Mouse (Mus musculus) limb, embryonic 13.5 days (tissue): Measurements from ENCODE around the gene Pou2f1. TPM values are rescaled to one million over a fixed set of nuclear protein-coding genes. Genes with fewer than 3 reads are reported as not detected.

ENCODE experiments used
- ATAC-seq: fragments of 200-750 bp; cut with Nextera tagmentation; 2 replicates; pipeline ENCODE4 v1.8.0; 2017; ENCODE audit warnings: low read depth, moderate number of reproducible peaks, moderate TSS enrichment; ENCODE audit not compliant: low FRiP score
- H3K27ac ChIP-seq: fragments of 300-500 bp; sonication (generic); 2 replicates; pipeline ENCODE4 v1.5.1; 2015; ENCODE audit warnings: inconsistent platforms, mild to moderate bottlenecking, moderate library complexity
- H3K27me3 ChIP-seq: fragments of 300-500 bp; sonication (generic); 2 replicates; pipeline ENCODE4 v1.6.1; 2015; ENCODE audit warnings: mild to moderate bottlenecking, inconsistent platforms
- H3K36me3 ChIP-seq: fragments of 300-500 bp; sonication (generic); 2 replicates; pipeline ENCODE4 v1.6.1; 2015; ENCODE audit warnings: inconsistent platforms, mild to moderate bottlenecking, moderate library complexity
- H3K4me1 ChIP-seq: fragments of 300-500 bp; sonication (generic); 2 replicates; pipeline ENCODE4 v1.6.1; 2015; ENCODE audit warnings: inconsistent platforms
- H3K4me2 ChIP-seq: fragments of 300-500 bp; sonication (generic); replicated peaks from 2 replicates; pipeline ENCODE4 v1.6.1; 2015; ENCODE audit warnings: inconsistent platforms, mild to moderate bottlenecking, moderate library complexity
- H3K4me3 ChIP-seq: fragments of 300-500 bp; sonication (generic); 2 replicates; pipeline ENCODE4 v1.5.1; 2015; ENCODE audit warnings: moderate library complexity, mild to moderate bottlenecking, inconsistent platforms
- H3K9ac ChIP-seq: fragments of 300-500 bp; sonication (generic); 2 replicates; pipeline ENCODE4 v1.6.1; 2015; ENCODE audit warnings: mild to moderate bottlenecking, inconsistent platforms
- H3K9me3 ChIP-seq: fragments of 300-500 bp; sonication (generic); 2 replicates; pipeline ENCODE4 v1.6.1; 2016; ENCODE audit warnings: inconsistent platforms
- WGBS: fragments of 180-500 bp; shearing (Covaris S2); methylation state at CpG from one replicate; pipeline ENCODE4 v1.1.7; 2015; 5-methylcytosine and 5-hydroxymethylcytosine counted together
- polyA plus RNA-seq: library from polyadenylated mRNA; unstranded; fragments of >200 nt; fragmentation: Nextera tagmentation; extraction: Ambion mirVana; gene quantifications from 2 replicates; pipeline ENCODE4 v1.2.1, GENCODE M21; 2015

Pou2f1 gene
- polyA plus RNA-seq, 1 experiment from 2014 or later: 15.3 TPM

GRCm38 (mm10) chr1:165932842-165933241, 69.6 kb downstream of the Pou2f1 start:
- H3K9ac ChIP-seq: no peak overlapping the region

GRCm38 (mm10) chr1:165930510-165930909, 72.0 kb downstream of the Pou2f1 start:
- Histone ChIP-seq H3K27ac (no peak overlapping the region), H3K4me3 (no peak overlapping the region), H3K9me3 (no peaks in the 10 kb centered on the region), H3K4me1 (0 out of 2 replicates have a peak, but pooled peaks cover 6% of the 10 kb centered on the region), H3K4me2 (no peak overlapping the region), H3K36me3 (no peaks in the 10 kb centered on the region), H3K9ac (no peak overlapping the region), H3K27me3 (no peaks in the 10 kb centered on the region)
- no peak for ATAC-seq
- WGBS: 90% methylated on average over 3 of the region's 3 CpGs

More at GRCm38 (mm10) chr1:165932842-165933241, 69.6 kb downstream of the Pou2f1 start:
- Histone ChIP-seq H3K27ac (no peak overlapping the region), H3K4me3 (no peak overlapping the region), H3K9me3 (no peaks in the 10 kb centered on the region), H3K27me3 (no peaks in the 10 kb centered on the region), H3K4me1 (0 out of 2 replicates have a peak, but pooled peaks cover 6% of the 10 kb centered on the region), H3K36me3 (no peaks in the 10 kb centered on the region), H3K4me2 (no peak overlapping the region)
- 90% methylated on average over 2 of the region's 2 CpGs for WGBS
- no peak for ATAC-seq

- Histone ChIP-seq H3K9ac (no peak overlapping the region), H3K27ac (no peak overlapping the region), H3K9me3 (no peaks in the 10 kb centered on the region), H3K36me3 (no peaks in the 10 kb centered on the region), H3K4me1 (no peaks in the 10 kb centered on the region), H3K4me2 (no peak overlapping the region), H3K27me3 (no peaks in the 10 kb centered on the region), H3K4me3 (no peak overlapping the region)
- 90% methylated on average over 7 of the region's 7 CpGs for WGBS
- ATAC-seq: no peak
These were observed 74.8 kb downstream of the Pou2f1 start for GRCm38 (mm10) chr1:165927507-165928279.

- H3K9me3 ChIP-seq: no peaks in the 10 kb centered on the region
- no peak for ATAC-seq
- H3K4me2 ChIP-seq: no peak overlapping the region
- H3K36me3 ChIP-seq: no peaks in the 10 kb centered on the region
- no peak overlapping the region for H3K4me3 ChIP-seq
- no peaks in the 10 kb centered on the region for H3K4me1 ChIP-seq
- H3K27ac ChIP-seq: no peak overlapping the region
- WGBS: 90% methylated on average over 2 of the region's 2 CpGs
- no peaks in the 10 kb centered on the region for H3K27me3 ChIP-seq
- no peak overlapping the region for H3K9ac ChIP-seq
These were observed 77.3 kb downstream of the Pou2f1 start for GRCm38 (mm10) chr1:165925207-165925606.

GRCm38 (mm10) chr1:165922488-165922887, 80.0 kb downstream of the Pou2f1 start:
- no peak overlapping the region for H3K9ac ChIP-seq
- no peaks in the 10 kb centered on the region for H3K36me3 ChIP-seq
- no peak overlapping the region for H3K4me3 ChIP-seq
- H3K27ac ChIP-seq: no peak overlapping the region
- ATAC-seq: no peak
- H3K4me1 ChIP-seq: no peaks in the 10 kb centered on the region
- H3K4me2 ChIP-seq: no peak overlapping the region
- no peaks in the 10 kb centered on the region for H3K9me3 ChIP-seq
- no peaks in the 10 kb centered on the region for H3K27me3 ChIP-seq
- WGBS: 78% methylated on average over 1 of the region's 1 CpGs

- ATAC-seq: no peak
- Histone ChIP-seq H3K36me3 (peaks cover 10% of the 10 kb centered on the region), H3K4me2 (no peak overlapping the region), H3K27me3 (no peaks in the 10 kb centered on the region), H3K4me1 (no peaks in the 10 kb centered on the region), H3K4me3 (no peak overlapping the region), H3K9me3 (no peaks in the 10 kb centered on the region), H3K27ac (no peak overlapping the region), H3K9ac (no peak overlapping the region)
- WGBS: 77% methylated on average over 3 of the region's 3 CpGs
These were observed 81.5 kb downstream of the Pou2f1 start for GRCm38 (mm10) chr1:165921026-165921425.

- H3K36me3 ChIP-seq: peaks cover 20% of the 10 kb centered on the region
- H3K27me3 ChIP-seq: no peaks in the 10 kb centered on the region
- no peaks in the 10 kb centered on the region for H3K4me1 ChIP-seq
- H3K9ac ChIP-seq: no peak overlapping the region
- no peak overlapping the region for H3K4me2 ChIP-seq
- H3K9me3 ChIP-seq: no peaks in the 10 kb centered on the region
- H3K4me3 ChIP-seq: no peak overlapping the region
- WGBS: 72% methylated on average over 2 of the region's 2 CpGs
- H3K27ac ChIP-seq: no peak overlapping the region
- ATAC-seq: no peak
These were observed 88.1 kb downstream of the Pou2f1 start for GRCm38 (mm10) chr1:165914416-165914801.

GRCm38 (mm10) chr1:165913720-165914415, 88.6 kb downstream of the Pou2f1 start:
- no peak overlapping the region for H3K9ac ChIP-seq
- WGBS: 85% methylated on average over 2 of the region's 2 CpGs
- H3K4me3 ChIP-seq: no peak overlapping the region
- ATAC-seq: no peak
- H3K4me1 ChIP-seq: no peaks in the 10 kb centered on the region
- no peaks in the 10 kb centered on the region for H3K27me3 ChIP-seq
- no peak overlapping the region for H3K4me2 ChIP-seq
- H3K27ac ChIP-seq: no peak overlapping the region
- H3K36me3 ChIP-seq: peaks cover 24% of the 10 kb centered on the region
- H3K9me3 ChIP-seq: no peaks in the 10 kb centered on the region

- Histone ChIP-seq H3K27me3 (no peaks in the 10 kb centered on the region), H3K4me1 (no peaks in the 10 kb centered on the region), H3K9ac (no peak overlapping the region), H3K27ac (no peak overlapping the region), H3K4me3 (no peak overlapping the region), H3K36me3 (peaks cover 45% of the 10 kb centered on the region), H3K4me2 (no peak overlapping the region), H3K9me3 (no peaks in the 10 kb centered on the region)
- no peak for ATAC-seq
- 93% methylated on average over 3 of the region's 3 CpGs for WGBS
These were observed 93.0 kb downstream of the Pou2f1 start for GRCm38 (mm10) chr1:165909471-165909870.

GRCm38 (mm10) chr1:165908806-165909205, 93.7 kb downstream of the Pou2f1 start:
- H3K4me1 ChIP-seq: 0 out of 2 replicates have a peak, but pooled peaks cover 1% of the 10 kb centered on the region
- H3K4me3 ChIP-seq: no peak overlapping the region
- no peaks in the 10 kb centered on the region for H3K9me3 ChIP-seq
- peaks cover 45% of the 10 kb centered on the region for H3K36me3 ChIP-seq
- no peak for ATAC-seq
- no peak overlapping the region for H3K4me2 ChIP-seq
- H3K9ac ChIP-seq: no peak overlapping the region
- H3K27me3 ChIP-seq: no peaks in the 10 kb centered on the region
- WGBS: 86% methylated on average over 3 of the region's 3 CpGs
- no peak overlapping the region for H3K27ac ChIP-seq

GRCm38 (mm10) chr1:165908153-165908552, 94.3 kb downstream of the Pou2f1 start:
- Histone ChIP-seq H3K27ac (no peak overlapping the region), H3K4me1 (0 out of 2 replicates have a peak, but pooled peaks cover 2% of the 10 kb centered on the region), H3K9ac (no peak overlapping the region), H3K4me2 (no peak overlapping the region), H3K9me3 (no peaks in the 10 kb centered on the region), H3K36me3 (peaks cover 45% of the 10 kb centered on the region), H3K4me3 (no peak overlapping the region), H3K27me3 (no peaks in the 10 kb centered on the region)
- 94% methylated on average over 2 of the region's 2 CpGs for WGBS
- ATAC-seq: no peak

- Histone ChIP-seq H3K36me3 (peaks cover 44% of the 10 kb centered on the region), H3K9ac (no peak overlapping the region), H3K27ac (no peak overlapping the region), H3K9me3 (no peaks in the 10 kb centered on the region), H3K4me3 (no peak overlapping the region), H3K27me3 (no peaks in the 10 kb centered on the region), H3K4me1 (0 out of 2 replicates have a peak, but pooled peaks cover 2% of the 10 kb centered on the region), H3K4me2 (no peak overlapping the region)
- 83% methylated on average over 1 of the region's 1 CpGs for WGBS
- ATAC-seq: no peak
These were observed 98.9 kb downstream of the Pou2f1 start for GRCm38 (mm10) chr1:165903596-165903995.
